Mouse (Mus musculus) right cerebral cortex, postnatal 25 days (tissue): ENCODE results near the gene Svep1.

ENCODE experiments used
- DNase-seq: peaks from one replicate; pipeline ENCODE4 v3.0.0; 2022

The Svep1 gene

DNA sequence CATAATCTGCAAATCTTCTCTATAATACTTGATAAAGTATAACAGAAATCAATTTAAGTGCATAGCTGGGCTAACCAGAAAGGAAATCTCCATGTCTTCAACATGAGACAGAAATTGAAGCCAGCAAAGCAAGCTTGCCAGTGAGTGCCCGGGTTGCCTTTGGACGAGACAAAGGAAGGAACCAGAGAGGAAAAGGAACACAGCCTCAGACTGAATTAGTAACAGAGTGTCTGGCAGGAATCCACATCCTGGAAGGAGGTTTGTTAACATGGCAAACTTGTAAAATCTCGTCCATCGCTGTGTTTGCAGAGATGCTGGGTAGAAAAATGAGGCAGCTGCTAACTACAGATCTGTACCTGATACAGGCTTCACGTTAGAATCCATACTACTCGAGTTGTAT, 128.7 kb downstream of the Svep1 start:
- no peak for DNase-seq

DNA sequence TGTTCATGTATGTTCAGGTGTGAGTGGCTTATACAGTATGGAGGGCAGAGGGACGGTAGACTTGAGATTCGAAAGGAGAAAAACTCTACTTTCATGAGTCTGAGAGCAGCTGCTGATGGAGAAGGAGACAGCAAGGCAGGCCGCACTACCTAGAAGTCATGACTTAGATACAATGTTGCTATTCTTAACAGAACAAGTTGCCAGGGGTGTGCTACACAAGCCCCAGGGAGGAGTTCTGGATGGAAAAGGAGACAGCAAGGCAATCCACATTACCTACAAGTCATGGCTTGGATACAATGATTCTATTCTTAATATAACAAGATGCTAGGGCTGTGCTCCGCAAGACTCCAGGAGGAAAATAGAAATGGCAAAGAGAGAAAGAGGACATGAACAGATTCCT, 129.1 kb downstream of the Svep1 start:
- no peak for DNase-seq

- DNase-seq: no peak
Measured at GRCm38 (mm10) chr4:58072888-58073287, 133.8 kb downstream of the Svep1 start.

- DNase-seq: no peak
Measured at GRCm38 (mm10) chr4:58068886-58069285, 137.8 kb downstream of the Svep1 start.

- DNase-seq: no peak
Measured at GRCm38 (mm10) chr4:58064721-58065120, 141.9 kb downstream of the Svep1 start.

- no peak for DNase-seq
Measured at GRCm38 (mm10) chr4:58062933-58063332, 143.7 kb downstream of the Svep1 start.

DNA sequence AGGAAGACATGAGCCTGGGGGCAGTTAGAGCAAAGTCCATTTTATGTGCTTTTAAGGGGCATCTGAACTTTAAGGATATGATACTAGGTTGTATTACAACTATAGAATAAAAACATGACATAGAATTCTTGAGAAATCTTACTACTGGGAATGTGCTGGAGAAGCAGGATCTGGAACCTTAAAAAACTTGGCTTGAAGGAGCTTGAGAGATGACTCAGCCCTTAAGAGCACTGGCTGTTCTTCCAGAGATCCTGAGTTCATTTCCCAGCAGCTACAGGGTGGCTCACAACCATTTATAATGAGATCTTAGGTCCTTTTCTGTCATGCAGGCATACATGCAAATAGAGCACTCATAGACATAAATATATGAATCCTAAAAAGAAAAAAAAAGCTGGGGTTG, 151.0 kb downstream of the Svep1 start:
- DNase-seq: no peak

GRCm38 (mm10) chr4:58054441-58054840, 152.2 kb downstream of the Svep1 start:
- DNase-seq: no peak

DNA sequence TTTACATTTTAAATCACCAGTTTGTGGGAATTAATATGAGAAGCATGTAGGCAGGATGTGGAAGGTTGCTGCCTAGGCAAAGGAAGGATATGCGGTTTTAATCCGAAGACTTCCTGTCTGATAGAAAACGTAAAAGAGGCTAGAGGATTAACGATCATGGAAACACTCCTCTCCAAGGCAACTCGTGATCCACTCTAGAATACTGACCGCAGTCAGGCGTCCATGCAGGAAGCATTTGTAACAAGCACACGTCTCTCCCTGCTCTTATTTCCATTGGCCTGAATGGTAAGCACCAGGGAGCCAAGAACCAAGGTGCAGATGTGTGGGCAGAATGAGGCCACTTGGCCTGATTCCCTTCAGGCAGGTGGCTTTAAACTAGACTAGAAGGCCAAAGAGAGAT, 155.9 kb downstream of the Svep1 start:
- DNase-seq: no peak

GRCm38 (mm10) chr4:58050276-58050675, 156.4 kb downstream of the Svep1 start:
- no peak for DNase-seq

- no peak for DNase-seq
Measured at GRCm38 (mm10) chr4:58044833-58045232, 161.8 kb downstream of the Svep1 start.

GRCm38 (mm10) chr4:58044356-58044755, 162.3 kb downstream of the Svep1 start:
- no peak for DNase-seq

DNA sequence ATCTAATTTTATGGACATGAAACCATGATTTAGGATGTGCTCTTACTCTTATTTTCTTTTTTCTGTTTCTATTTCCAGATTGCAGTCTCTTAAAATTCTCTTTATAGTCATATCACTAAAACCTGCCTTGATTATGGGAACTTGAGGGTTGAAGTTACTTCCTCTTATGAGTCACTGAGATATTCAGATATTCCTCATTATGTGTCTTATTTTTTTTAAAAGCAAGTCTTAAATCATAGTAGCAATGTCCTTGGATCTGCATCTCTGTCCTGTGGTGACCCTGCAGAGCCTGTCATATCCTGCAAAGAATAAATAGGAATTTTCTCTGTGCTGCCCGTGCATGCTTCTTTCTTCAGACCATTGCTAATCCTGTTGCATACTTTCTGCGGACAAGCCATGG, 166.6 kb downstream of the Svep1 start:
- DNase-seq: no peak

GRCm38 (mm10) chr4:58037096-58037705, 169.5 kb downstream of the Svep1 start:
- no peak for DNase-seq

DNA sequence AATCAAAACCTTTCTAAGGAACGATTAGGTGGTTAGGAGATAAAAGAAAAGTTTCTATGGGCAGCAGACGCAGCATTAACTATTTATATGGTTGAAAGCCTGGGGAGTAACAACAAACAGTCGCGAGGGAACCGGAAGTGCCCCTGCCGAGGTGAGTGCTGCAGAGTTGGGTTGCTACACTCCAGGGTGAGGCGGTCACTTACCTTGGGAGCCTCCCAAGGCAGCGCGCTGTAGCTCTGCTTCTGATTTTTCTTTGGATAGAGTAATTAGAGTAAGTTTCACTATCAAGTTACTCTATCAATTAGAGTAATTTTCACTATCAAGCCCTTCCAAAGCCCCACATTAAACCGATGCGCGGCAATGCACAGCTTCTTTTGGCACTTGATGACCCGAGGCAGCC, 172.0 kb downstream of the Svep1 start:
- no peak for DNase-seq

GRCm38 (mm10) chr4:58032714-58033113, 173.9 kb downstream of the Svep1 start:
- DNase-seq: peak; percentile 14

DNA sequence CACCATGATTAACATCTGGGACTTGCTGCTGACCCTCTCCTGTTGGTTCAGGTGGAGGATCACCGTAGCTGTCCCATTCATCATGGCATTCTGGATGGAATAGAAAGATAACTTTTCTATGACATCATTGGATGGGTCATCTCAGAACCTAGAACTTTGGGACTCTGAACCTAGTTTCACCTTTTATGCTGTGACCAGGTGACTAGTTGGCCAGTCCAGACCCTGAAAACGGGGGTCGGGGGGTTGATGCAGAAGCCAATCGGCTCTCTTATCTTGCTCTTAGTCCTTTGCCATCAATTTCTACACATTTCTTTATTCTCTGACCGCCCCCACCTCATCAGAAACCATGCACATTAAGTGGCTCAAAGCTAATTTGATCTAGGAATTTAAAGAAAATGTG, 197.6 kb downstream of the Svep1 start, which contains the start of gene Txndc8:
Txndc8 (minus strand) TSS at position 101 of the 400 bp plus-strand sequence.
- DNase-seq: no peak

GRCm38 (mm10) chr4:58003501-58003900, 203.2 kb downstream of the Svep1 start:
- no peak for DNase-seq
